8 mouse cellular contexts compared by ENCODE assay signal in the genomic region with DNA sequence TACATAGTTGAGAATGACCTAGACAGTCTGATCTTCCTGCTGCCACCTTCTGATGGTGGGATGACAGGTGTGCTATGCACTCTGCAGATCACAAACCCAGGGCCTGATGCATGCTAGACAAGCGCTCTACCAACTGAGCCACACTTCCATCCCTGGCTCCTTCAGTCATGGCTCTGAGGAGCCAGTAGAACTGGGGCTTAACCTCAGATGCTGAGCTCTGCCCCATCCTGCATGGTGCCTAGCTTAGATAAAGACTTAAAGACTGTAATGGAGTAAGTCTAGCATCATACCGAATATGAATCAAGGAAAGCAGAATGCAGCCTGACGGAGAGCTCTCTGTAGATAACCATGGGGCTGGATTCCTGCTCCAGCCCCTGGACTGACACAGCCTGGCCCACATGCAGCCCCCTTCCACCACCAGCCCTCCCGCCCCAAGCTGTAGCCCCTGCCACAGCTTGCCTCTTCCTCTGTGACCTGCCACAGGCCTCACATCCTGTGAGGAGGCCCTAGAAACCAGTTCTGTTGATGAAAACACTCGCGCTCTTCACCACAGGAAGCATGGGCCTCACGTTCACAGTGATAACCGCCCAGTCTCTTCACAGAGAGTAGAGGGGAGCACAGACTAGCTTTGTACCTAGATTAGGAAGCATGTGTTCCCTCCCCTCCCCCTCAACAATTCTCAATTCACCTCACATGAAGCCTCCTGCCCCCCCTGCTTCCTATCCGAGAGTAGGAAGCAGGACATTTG. TPM values are rescaled to one million over a fixed set of nuclear protein-coding genes. Genes with fewer than 3 reads are reported as not detected.
A peak's percentile ranks its signal among the peaks of the same experiment; 100 is the strongest.
DNase-seq lines count a peak whose midpoint lies in the region; ATAC-seq and TF ChIP-seq lines count a peak whose summit lies in the region.

No protein-coding gene starts in this region.

- no peak overlapping the region for H3K9ac ChIP-seq in liver, embryonic 14.5 days (replicated peaks)

- peaks cover 25% of the 10 kb centered on the region for H3K4me1 ChIP-seq in brown adipose tissue, adult 24 weeks (ENCODE audit: control insufficient read depth, insufficient read depth, insufficient read length, low read length)
- peaks cover 0 to 14% of the 10 kb centered on the region in 2 experiments; a peak in 2 of 4 replicates for H3K4me1 ChIP-seq in liver, embryonic 14.5 days (replicated peaks; ENCODE audit: control insufficient read depth in 2 of 2, insufficient read depth in 2 of 2, low read length in 1 of 2)

- H3K27me3 ChIP-seq in liver, embryonic 14.5 days (ENCODE audit: control insufficient read depth, insufficient read depth, low read length), result no peaks in the 10 kb centered on the region

- H3K4me2 ChIP-seq in liver, embryonic 14.5 days (ENCODE audit: low read depth), result no peak overlapping the region

- peak overlapping the region; percentile 49 for H3K27ac ChIP-seq in brown adipose tissue, adult 24 weeks (replicated peaks; ENCODE audit: low read depth, low read length)
- no peak overlapping the region for H3K27ac ChIP-seq in liver, embryonic 14.5 days
- no peak overlapping the region for H3K27ac ChIP-seq in layer of hippocampus, adult 2 months

- TF ChIP-seq CTCF in liver, embryonic 14.5 days (IDR thresholded peaks at IDR 0.05; ENCODE audit: low read depth), result no peak
- no peak for TF ChIP-seq CTCF in layer of hippocampus, adult 2 months (conservative IDR thresholded peaks at IDR 0.05)

- WGBS in liver, embryonic 14.5 days (ENCODE audit: insufficient replicate concordance), result 13% methylated on average over 9 of the region's 9 CpGs

- H3K4me3 ChIP-seq in brown adipose tissue, adult 24 weeks (ENCODE audit: insufficient read depth, low read depth, low read length), result no peak overlapping the region
- H3K4me3 ChIP-seq in liver, embryonic 14.5 days (ENCODE audit: insufficient read depth in 1 of 2, low read depth in 2 of 2, low read length in 2 of 2), result no peak overlapping the region
- no peak overlapping the region for H3K4me3 ChIP-seq in layer of hippocampus, adult 2 months

- H3K36me3 ChIP-seq in liver, embryonic 14.5 days (replicated peaks; ENCODE audit: control insufficient read depth, insufficient read depth, low read depth), result no peaks in the 10 kb centered on the region

- TF ChIP-seq EP300 in liver, embryonic 14.5 days (IDR thresholded peaks at IDR 0.05; ENCODE audit: low read depth), result peak; percentile 35; the same call in 1 of the 2 replicates

- ATAC-seq in liver, embryonic 14.5 days (ENCODE audit: insufficient read depth), result peak; percentile 75

- H3K9me3 ChIP-seq in liver, embryonic 14.5 days (ENCODE audit: control insufficient read depth, low read length), result no peaks in the 10 kb centered on the region

- intact Hi-C loops in left cerebral cortex, postnatal 10 days (cut with DNase I), result no loop called here

- peak; percentile 29 for DNase-seq in heart, adult 8-10 months (ENCODE audit: low spot score)
- peak in 2 of 3 experiments; percentile 22 to 23 for DNase-seq in liver, embryonic 14.5 days (ENCODE audit: low read depth in 3 of 3, low spot score in 3 of 3)
- DNase-seq in spleen, postnatal 36 days (ENCODE audit: low spot score in 2 of 2), result peak; percentile 79 to 83
- DNase-seq in cerebellum, adult 9-11 months, result no peak
- no peak for DNase-seq in left cerebral cortex, postnatal 10 days (ENCODE audit: extremely low spot score in 1 of 2, low spot score in 2 of 2)
- no peak for DNase-seq in right cerebral cortex, postnatal 25 days
- DNase-seq in layer of hippocampus, adult 2 months (ENCODE audit: low spot score in 2 of 2), result no peak

RNA-seq across cellular contexts. Expression of gene Zfp831, which starts 41.2 kb away (rescaled TPM):
- not detected in 2 replicates for polyA plus RNA-seq in brown adipose tissue, adult 24 weeks (2012; ENCODE audit: insufficient read depth, insufficient read length, missing spikeins)
- total RNA-seq in heart, adult 8-10 months (2022), result under 1 TPM; 0.03 to 0.14 (median 0.06) TPM
- 0.02 and 0.03 TPM in 2 replicates for polyA plus RNA-seq in liver, embryonic 14.5 days (2012; rRNA removed)
- polyA plus RNA-seq in liver, embryonic 14.5 days (2014; fragmentation: Nextera tagmentation; extraction: Ambion mirVana), result 0.01 TPM in 1 of 2 replicates, not detected in the other
- total RNA-seq in left cerebral cortex, postnatal 10 days (2021), result 1 to 10 TPM; 2.8 to 3.0 TPM
- 10 to 100 TPM; 23.0 to 23.1 TPM for total RNA-seq in layer of hippocampus, adult 2 months (2021)

Comparison
In these comparisons a context has a peak if more than half of its experiments do, and no peak if none do; other contexts are left out.
1. DNase-seq: peak in heart, adult 8-10 months (single experiment), liver, embryonic 14.5 days (2 of 3) and spleen, postnatal 36 days (2 of 2); none in cerebellum, adult 9-11 months (single experiment), left cerebral cortex, postnatal 10 days (0 of 2), right cerebral cortex, postnatal 25 days (single experiment) and layer of hippocampus, adult 2 months (0 of 2).
2. RNA of gene Zfp831, which starts 41.2 kb away (total RNA-seq): 23.0 to 23.1 TPM in layer of hippocampus, adult 2 months; 2.8 to 3.0 TPM in left cerebral cortex, postnatal 10 days and 0.03 to 0.14 TPM in heart, adult 8-10 months; every median in the first group is over 4 times any median in the second.